Mouse (Mus musculus) forebrain, embryonic 11.5 days (tissue): ENCODE results near the gene Unc5cl. TPM values are rescaled to one million over a fixed set of nuclear protein-coding genes. Genes with fewer than 3 reads are reported as not detected.

ENCODE experiments used
- ATAC-seq: fragments of 200-750 bp; cut with Nextera tagmentation; replicated peaks from 2 replicates; pipeline ENCODE4 v1.8.0; 2017; ENCODE audit warnings: moderate TSS enrichment; ENCODE audit not compliant: low FRiP score
- DNase-seq: peaks from one replicate; pipeline ENCODE4 v3.0.0-alpha.2; 2017; ENCODE audit warnings: low spot score
- H3K27ac ChIP-seq: fragments of 300-500 bp; sonication (generic); 2 replicates; pipeline ENCODE4 v1.5.1; 2014; ENCODE audit warnings: low read depth, low read length
- H3K27me3 ChIP-seq: fragments of 300-500 bp; sonication (generic); 2 replicates; pipeline ENCODE4 v1.6.1; 2014; ENCODE audit warnings: mild to moderate bottlenecking, low read length, mixed read lengths; ENCODE audit not compliant: control insufficient read depth, insufficient read depth
- H3K36me3 ChIP-seq: fragments of 300-500 bp; sonication (generic); 2 replicates; pipeline ENCODE4 v1.6.1; 2014; ENCODE audit warnings: mild to moderate bottlenecking, low read length, moderate library complexity, mixed read lengths; ENCODE audit not compliant: control insufficient read depth, insufficient read depth
- H3K4me1 ChIP-seq: fragments of 300-500 bp; sonication (generic); replicated peaks from 2 replicates; pipeline ENCODE4 v1.6.1; 2014; ENCODE audit warnings: low read length, mixed read lengths; ENCODE audit not compliant: control insufficient read depth, insufficient read depth
- H3K4me2 ChIP-seq: fragments of 300-500 bp; sonication (generic); 2 replicates; pipeline ENCODE4 v1.6.1; 2014; ENCODE audit warnings: low read depth, mild to moderate bottlenecking, low read length, moderate library complexity, mixed read lengths; ENCODE audit not compliant: severe bottlenecking
- H3K4me3 ChIP-seq: fragments of 300-500 bp; sonication (generic); 2 replicates; pipeline ENCODE4 v1.5.1; 2014; ENCODE audit warnings: low read depth, low read length
- H3K9ac ChIP-seq: fragments of 300-500 bp; sonication (generic); 2 replicates; pipeline ENCODE4 v1.6.1; 2014; ENCODE audit warnings: low read length
- H3K9me3 ChIP-seq: fragments of 300-500 bp; sonication (generic); 2 replicates; pipeline ENCODE4 v1.6.1; 2016; ENCODE audit warnings: low read length, mixed read lengths; ENCODE audit not compliant: control insufficient read depth
- WGBS: fragments of 180-500 bp; shearing (Covaris S2); extraction: QIAGEN DNeasy Blood & Tissue Kit; methylation state at CpG from one replicate; pipeline ENCODE4 v1.1.7; 2014; 5-methylcytosine and 5-hydroxymethylcytosine counted together
- polyA plus RNA-seq: library from polyadenylated mRNA; unstranded; fragments of >200 nt; fragmentation: Nextera tagmentation; extraction: Ambion mirVana; gene quantifications from 2 replicates; pipeline ENCODE4 v1.2.1, GENCODE M21; 2014

Unc5cl gene
- polyA plus RNA-seq, 1 experiment from 2014 or later = 0.17 TPM

DNA sequence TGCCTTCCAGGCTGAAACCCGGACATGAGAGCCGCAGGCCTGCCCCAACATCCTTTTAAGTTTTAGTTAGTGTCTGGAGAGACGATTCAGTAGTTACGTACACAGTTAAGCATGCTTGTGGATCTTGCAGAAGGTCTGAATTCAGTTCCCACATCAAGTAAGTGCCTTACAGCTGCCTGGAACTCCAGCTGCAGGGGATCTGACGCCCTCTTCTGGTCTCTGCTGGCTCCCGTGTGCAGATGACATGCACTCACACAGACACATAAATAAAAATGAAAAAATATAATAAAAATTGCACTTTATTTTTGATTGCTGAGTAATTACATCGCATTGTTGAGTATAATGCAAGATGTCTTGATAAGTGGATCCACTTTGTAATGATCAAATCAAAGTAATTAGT is 1.2 kb upstream of the Unc5cl start:
- no peak for DNase-seq
- no peaks in the 10 kb centered on the region for H3K36me3 ChIP-seq
- no peak overlapping the region for H3K4me3 ChIP-seq
- H3K27ac ChIP-seq = no peak overlapping the region
- H3K4me2 ChIP-seq = no peak overlapping the region
- H3K27me3 ChIP-seq = no peaks in the 10 kb centered on the region
- WGBS = 78% methylated on average over 7 of the region's 7 CpGs
- H3K9me3 ChIP-seq = no peaks in the 10 kb centered on the region
- ATAC-seq = no peak
- no peaks in the 10 kb centered on the region for H3K4me1 ChIP-seq
- H3K9ac ChIP-seq = no peak overlapping the region

DNA sequence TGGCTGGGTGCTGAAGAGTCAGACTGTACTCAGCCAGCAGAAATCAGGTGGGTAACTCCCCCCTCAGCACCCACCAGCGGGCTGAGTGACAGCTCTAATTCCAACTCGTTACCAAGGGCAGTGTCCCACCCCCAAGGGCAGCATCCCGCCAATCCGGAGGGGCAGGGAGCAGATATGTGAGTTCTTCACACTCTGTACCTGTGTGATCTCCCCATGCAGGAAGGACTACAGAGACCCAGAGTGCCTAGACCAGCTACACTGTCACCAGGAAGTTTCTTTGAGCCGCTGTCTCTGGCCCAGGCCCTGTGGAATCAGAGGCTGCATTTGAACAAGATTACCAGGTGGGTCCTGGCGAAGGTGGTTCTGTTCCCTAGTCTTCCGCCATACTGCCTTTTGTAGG is 511 bp upstream of the Unc5cl start:
- no peak overlapping the region for H3K27ac ChIP-seq
- no peaks in the 10 kb centered on the region for H3K9me3 ChIP-seq
- no peak overlapping the region for H3K4me2 ChIP-seq
- no peaks in the 10 kb centered on the region for H3K36me3 ChIP-seq
- no peak overlapping the region for H3K9ac ChIP-seq
- H3K27me3 ChIP-seq = no peaks in the 10 kb centered on the region
- no peak for DNase-seq
- 56% methylated on average over 7 of the region's 7 CpGs for WGBS
- no peak overlapping the region for H3K4me3 ChIP-seq
- ATAC-seq = no peak
- H3K4me1 ChIP-seq = no peaks in the 10 kb centered on the region

DNA sequence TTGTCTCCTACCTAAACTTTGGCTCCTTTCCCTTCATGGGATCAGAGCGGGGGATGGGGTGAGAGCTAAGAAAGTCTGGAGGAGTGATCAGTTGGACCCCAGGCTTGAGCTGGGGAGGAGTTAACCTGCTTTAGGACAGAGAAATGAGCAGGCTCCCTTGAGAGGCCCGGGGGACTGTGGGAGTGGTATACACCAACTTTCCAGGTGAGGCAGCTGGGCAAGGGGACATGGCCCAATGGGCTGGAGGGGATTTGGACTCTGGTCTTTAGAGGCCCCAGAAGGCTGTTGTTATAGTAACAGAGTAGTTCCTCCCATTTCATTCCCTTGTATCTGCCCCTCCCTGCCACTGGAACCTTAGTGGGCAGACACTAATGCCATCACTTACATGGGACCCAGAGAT is 1.3 kb downstream of the Unc5cl start:
- Histone ChIP-seq H3K4me2 (no peak overlapping the region), H3K4me1 (no peaks in the 10 kb centered on the region), H3K9ac (no peak overlapping the region), H3K4me3 (no peak overlapping the region), H3K27me3 (no peaks in the 10 kb centered on the region), H3K9me3 (no peaks in the 10 kb centered on the region), H3K36me3 (no peaks in the 10 kb centered on the region), H3K27ac (no peak overlapping the region)
- DNase-seq (no peak), ATAC-seq (no peak)
- 96% methylated on average over 2 of the region's 2 CpGs for WGBS

DNA sequence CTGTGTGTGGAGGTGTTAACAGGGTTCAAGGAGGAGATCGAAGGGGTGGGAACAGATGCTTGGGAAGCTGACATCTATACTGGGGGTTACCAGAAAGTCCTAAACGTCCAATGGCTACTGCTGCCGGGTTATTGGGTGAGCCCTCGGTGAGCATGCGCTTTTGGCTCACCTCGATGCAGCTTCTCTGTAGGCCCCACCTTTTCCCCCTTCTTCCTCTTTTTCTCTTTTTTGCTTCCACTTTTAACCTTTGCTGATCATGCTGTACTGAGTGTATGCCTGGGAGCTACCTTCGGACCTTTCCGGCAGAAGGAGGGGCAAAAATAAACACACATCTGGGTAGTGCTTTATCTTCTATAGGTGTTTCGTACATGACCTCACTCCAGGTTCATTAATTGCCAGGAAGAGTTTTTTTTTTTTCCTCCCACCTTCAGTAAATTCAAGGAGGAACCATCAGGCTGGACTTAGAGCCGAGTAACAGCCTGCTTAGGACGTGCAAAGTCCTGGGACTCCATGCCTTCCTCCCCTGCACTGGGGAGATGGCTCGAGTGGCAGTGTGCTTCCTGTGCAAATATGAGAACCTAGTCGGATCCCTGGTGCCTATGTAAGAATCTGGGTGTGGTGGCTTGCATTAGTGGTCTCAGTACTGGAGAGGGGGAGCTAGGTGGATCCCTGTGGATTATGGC is 3.4 kb downstream of the Unc5cl start:
- H3K27me3 ChIP-seq = no peaks in the 10 kb centered on the region
- H3K4me1 ChIP-seq = no peaks in the 10 kb centered on the region
- no peak for DNase-seq
- no peak overlapping the region for H3K27ac ChIP-seq
- WGBS = 85% methylated on average over 13 of the region's 13 CpGs
- ATAC-seq = no peak
- H3K4me3 ChIP-seq = no peak overlapping the region
- H3K9ac ChIP-seq = no peak overlapping the region
- no peaks in the 10 kb centered on the region for H3K36me3 ChIP-seq
- H3K9me3 ChIP-seq = no peaks in the 10 kb centered on the region
- no peak overlapping the region for H3K4me2 ChIP-seq

DNA sequence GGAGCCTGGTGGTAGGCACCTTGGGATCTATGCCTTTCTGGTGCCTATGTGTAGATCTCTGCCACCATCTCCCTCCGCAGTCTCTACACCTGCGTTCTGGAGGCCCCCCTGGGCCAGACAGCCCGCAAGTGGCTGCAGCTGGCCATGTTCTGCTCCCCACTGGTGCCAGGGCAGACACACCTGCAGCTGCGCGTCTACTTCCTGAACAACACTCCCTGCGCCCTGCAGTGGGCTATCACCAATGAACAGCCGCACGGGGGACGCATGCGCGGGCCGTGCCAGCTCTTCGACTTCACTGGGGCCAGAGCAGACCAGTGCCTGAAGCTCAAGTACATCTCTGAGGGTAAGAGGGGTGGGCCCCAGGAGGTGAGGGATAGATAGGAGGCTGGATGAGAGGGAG is 7.4 kb downstream of the Unc5cl start:
- Histone ChIP-seq H3K4me3 (no peak overlapping the region), H3K4me2 (no peak overlapping the region), H3K4me1 (no peaks in the 10 kb centered on the region), H3K36me3 (no peaks in the 10 kb centered on the region), H3K9ac (no peak overlapping the region), H3K9me3 (no peaks in the 10 kb centered on the region), H3K27ac (no peak overlapping the region), H3K27me3 (no peaks in the 10 kb centered on the region)
- WGBS = 96% methylated on average over 13 of the region's 13 CpGs
- DNase-seq (no peak), ATAC-seq (no peak)

DNA sequence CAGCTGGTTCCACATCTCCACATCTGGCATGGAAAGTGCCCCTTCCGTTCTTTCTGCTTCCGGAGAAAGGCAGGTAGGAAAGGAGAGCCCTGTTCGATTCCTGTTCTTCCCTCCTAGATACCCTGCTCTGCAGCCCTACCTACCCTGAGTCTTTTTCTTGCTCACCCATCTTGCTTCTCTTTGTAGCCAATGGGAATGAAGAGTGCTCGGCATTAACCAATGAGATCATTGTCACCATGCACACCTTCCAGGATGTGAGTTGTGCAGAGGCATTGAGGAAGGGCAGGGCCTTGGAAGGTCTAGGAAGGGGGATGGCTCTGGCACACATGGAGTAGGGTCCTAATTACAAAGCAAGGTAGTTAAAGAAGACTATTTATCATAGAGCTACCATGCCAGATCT is 8.7 kb downstream of the Unc5cl start:
- no peak overlapping the region for H3K9ac ChIP-seq
- H3K27ac ChIP-seq = no peak overlapping the region
- no peaks in the 10 kb centered on the region for H3K27me3 ChIP-seq
- no peak overlapping the region for H3K4me3 ChIP-seq
- no peaks in the 10 kb centered on the region for H3K36me3 ChIP-seq
- no peaks in the 10 kb centered on the region for H3K9me3 ChIP-seq
- no peaks in the 10 kb centered on the region; the same call in 1 of the 2 replicates for H3K4me1 ChIP-seq
- no peak overlapping the region for H3K4me2 ChIP-seq
- no peak for DNase-seq
- WGBS = 91% methylated on average over 4 of the region's 4 CpGs
- no peak for ATAC-seq

DNA sequence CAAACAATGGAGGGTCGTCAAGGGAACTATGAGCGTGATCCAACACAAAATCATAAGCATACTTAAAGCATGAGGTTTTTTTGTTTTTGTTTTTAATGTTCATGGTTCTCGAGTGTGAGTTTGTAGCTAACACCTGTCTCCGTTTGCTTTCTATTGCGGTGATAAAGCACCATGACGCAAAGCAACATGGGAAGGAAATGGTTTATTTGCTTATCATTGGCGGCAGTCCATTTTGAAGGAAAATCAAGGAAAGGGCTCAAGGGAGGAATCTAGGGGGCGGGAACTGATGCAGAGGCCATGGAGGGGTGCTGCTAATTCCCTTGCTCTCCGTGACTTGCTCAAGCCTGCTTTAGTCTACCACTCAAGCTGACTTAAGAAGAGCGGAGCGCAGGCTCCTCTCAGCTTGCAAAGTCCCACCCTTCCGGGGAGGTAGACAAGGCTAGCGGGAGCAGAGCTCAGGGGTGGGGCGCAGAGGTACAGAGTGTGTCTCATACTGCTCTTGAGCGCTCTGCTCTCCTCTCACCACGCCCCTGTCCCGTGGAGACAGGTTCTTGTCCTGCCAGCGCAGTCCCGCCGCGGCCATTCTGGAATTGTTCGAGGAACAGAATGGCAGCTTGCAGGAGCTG is 12.2 kb downstream of the Unc5cl start:
- H3K4me1 ChIP-seq = no peaks in the 10 kb centered on the region; the same call in 1 of the 2 replicates
- H3K4me3 ChIP-seq = no peak overlapping the region
- DNase-seq (no peak), ATAC-seq (no peak; the same call in 1 of the 2 replicates)
- H3K9me3 ChIP-seq = no peaks in the 10 kb centered on the region
- no peaks in the 10 kb centered on the region for H3K27me3 ChIP-seq
- no peak overlapping the region for H3K9ac ChIP-seq
- H3K27ac ChIP-seq = no peak overlapping the region
- no peaks in the 10 kb centered on the region for H3K36me3 ChIP-seq
- peak overlapping the region; percentile 39; the same call in 1 of the 2 replicates for H3K4me2 ChIP-seq
- 38% methylated on average over 22 of the region's 22 CpGs for WGBS

DNA sequence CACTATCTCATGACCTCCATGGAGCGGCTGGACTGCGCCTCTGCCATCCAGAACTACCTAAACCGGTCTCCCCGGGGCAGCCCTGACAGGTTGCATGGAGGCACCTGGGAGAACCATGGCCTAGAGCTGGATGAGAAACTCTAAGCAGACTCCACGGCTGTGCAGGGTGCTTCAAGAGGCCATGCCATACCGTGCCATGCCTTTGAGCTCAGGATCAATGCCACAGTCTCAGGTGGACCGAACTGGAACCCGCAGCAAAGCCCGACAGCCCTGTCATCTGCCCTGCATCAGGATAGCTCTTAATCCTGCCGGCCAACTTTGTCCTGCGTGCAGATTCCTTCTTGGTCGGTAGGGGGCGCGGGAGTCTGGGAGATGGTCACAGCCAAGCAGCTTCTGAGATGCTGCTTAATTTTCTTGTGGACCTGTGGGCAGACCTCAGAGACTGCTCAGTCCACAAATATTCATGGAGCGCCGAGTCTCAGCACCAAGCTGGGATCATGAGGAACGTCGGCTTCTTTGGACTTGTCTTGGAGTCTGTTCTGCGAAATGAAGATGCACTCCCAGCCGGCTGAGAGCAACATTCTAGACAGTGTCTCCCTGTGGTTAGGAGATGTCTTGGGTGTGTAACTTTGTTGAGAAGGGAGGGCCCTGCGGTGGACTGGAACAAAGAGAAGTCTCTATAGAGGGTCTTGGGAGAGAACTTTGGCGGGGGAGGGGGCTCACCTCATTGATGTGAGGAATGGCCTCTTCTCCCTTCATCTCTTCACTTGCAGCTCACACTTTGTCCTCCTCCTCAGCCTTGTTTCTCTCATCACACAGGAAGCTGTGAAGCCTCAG is 12.9 kb downstream of the Unc5cl start:
- no peaks in the 10 kb centered on the region for H3K27me3 ChIP-seq
- no peak overlapping the region for H3K27ac ChIP-seq
- H3K36me3 ChIP-seq = no peaks in the 10 kb centered on the region
- H3K4me2 ChIP-seq = peak overlapping the region; percentile 39
- DNase-seq = peak; percentile 92
- ATAC-seq = peak; percentile 77
- H3K4me1 ChIP-seq = no peaks in the 10 kb centered on the region; the same call in 1 of the 2 replicates
- H3K4me3 ChIP-seq = no peak overlapping the region
- no peak overlapping the region for H3K9ac ChIP-seq
- no peaks in the 10 kb centered on the region for H3K9me3 ChIP-seq
- 10% methylated on average over 22 of the region's 22 CpGs for WGBS
